Mouse (Mus musculus): ENCODE results near the gene Pzp.
A peak's percentile ranks its signal among the peaks of the same experiment; 100 is the strongest.

Gene Pzp

GRCm38 (mm10) chr6:128436356-128437005 is 90.0 kb downstream of the Pzp start:
- DNase-seq (ENCODE audit: low spot score in 2 of 2): no peak

- peak; percentile 34 to 65 for DNase-seq (ENCODE audit: low spot score in 2 of 2)
These were observed 91.0 kb downstream of the Pzp start for GRCm38 (mm10) chr6:128435474-128435873.
